Mouse (Mus musculus) lung, postnatal 0 days (tissue): ENCODE measurements around the gene Epsti1. TPM values are rescaled to one million over a fixed set of nuclear protein-coding genes. Genes with fewer than 3 reads are reported as not detected.
A peak's percentile ranks its signal among the peaks of the same experiment; 100 is the strongest.

Experiments
- ATAC-seq: fragments of 200-750 bp; cut with Nextera tagmentation; 2 replicates; pipeline ENCODE4 v1.8.0; 2017; ENCODE audit warnings: moderate library complexity
- DNase-seq: peaks from one replicate; pipeline ENCODE4 v3.0.0-alpha.2; 2016; ENCODE audit warnings: low spot score
- H3K27ac ChIP-seq: fragments of 300-500 bp; sonication (generic); 2 replicates; pipeline ENCODE4 v1.5.1; 2014; ENCODE audit warnings: antibody characterized with exemption, mild to moderate bottlenecking, low read length, mixed read lengths
- H3K27me3 ChIP-seq: fragments of 300-500 bp; sonication (generic); replicated peaks from 2 replicates; pipeline ENCODE4 v1.6.1; 2014; ENCODE audit warnings: low read length, mixed read lengths; ENCODE audit not compliant: insufficient read depth
- H3K36me3 ChIP-seq: fragments of 300-500 bp; sonication (generic); 2 replicates; pipeline ENCODE4 v1.6.1; 2014; ENCODE audit warnings: low read length, mixed read lengths; ENCODE audit not compliant: insufficient read depth
- H3K4me1 ChIP-seq: fragments of 300-500 bp; sonication (generic); 2 replicates; pipeline ENCODE4 v1.6.1; 2014; ENCODE audit warnings: antibody characterized with exemption, low read depth, low read length, mixed read lengths; ENCODE audit not compliant: insufficient read depth
- H3K4me2 ChIP-seq: fragments of 300-500 bp; sonication (generic); replicated peaks from 2 replicates; pipeline ENCODE4 v1.6.1; 2014; ENCODE audit warnings: low read depth, mild to moderate bottlenecking, low read length, moderate library complexity, mixed read lengths
- H3K4me3 ChIP-seq: fragments of 300-500 bp; sonication (generic); 2 replicates; pipeline ENCODE4 v1.5.1; 2014; ENCODE audit warnings: low read depth, low read length
- H3K9ac ChIP-seq: fragments of 300-500 bp; sonication (generic); replicated peaks from 2 replicates; pipeline ENCODE4 v1.6.1; 2014; ENCODE audit warnings: low read depth, mild to moderate bottlenecking
- H3K9me3 ChIP-seq: fragments of 300-500 bp; sonication (generic); 2 replicates; pipeline ENCODE4 v1.6.1; 2016; ENCODE audit warnings: low read length, mixed read lengths
- CTCF ChIP-seq: IDR thresholded peaks from 2 replicates; pipeline ENCODE4 v1.5.1; 2016; ENCODE audit warnings: antibody characterized with exemption, mild to moderate bottlenecking
- EP300 ChIP-seq: IDR thresholded peaks from 2 replicates; pipeline ENCODE4 v1.6.1; 2016; ENCODE audit warnings: antibody characterized with exemption, mild to moderate bottlenecking, control low read depth
- WGBS: fragments of 180-500 bp; shearing (Covaris S2); extraction: QIAGEN DNeasy Blood & Tissue Kit; methylation state at CpG from one replicate; pipeline ENCODE4 v1.1.7; 2014; 5-methylcytosine and 5-hydroxymethylcytosine counted together
- polyA plus RNA-seq: library from polyadenylated mRNA; unstranded; fragments of >200 nt; fragmentation: Nextera tagmentation; extraction: Ambion mirVana; gene quantifications from 2 replicates; pipeline ENCODE4 v1.2.1, GENCODE M21; 2015

Epsti1 gene
- polyA plus RNA-seq, 1 experiment from 2014 or later, result 1.5 TPM

- TF ChIP-seq CTCF (no peak), EP300 (no peak)
- H3K4me2 ChIP-seq, result no peak overlapping the region
- H3K27me3 ChIP-seq, result no peaks in the 10 kb centered on the region
- H3K36me3 ChIP-seq, result no peaks in the 10 kb centered on the region
- DNase-seq (no peak), ATAC-seq (no peak)
- no peaks in the 10 kb centered on the region for H3K9me3 ChIP-seq
- H3K4me3 ChIP-seq, result no peak overlapping the region
- 78% methylated on average over 5 of the region's 5 CpGs for WGBS
- H3K27ac ChIP-seq, result no peak overlapping the region
- no peak overlapping the region for H3K9ac ChIP-seq
- no peaks in the 10 kb centered on the region for H3K4me1 ChIP-seq
Measured at GRCm38 (mm10) chr14:77928653-77929052, 24.6 kb downstream of the Epsti1 start.

- no peak for TF ChIP-seq CTCF
- no peak for TF ChIP-seq EP300
- no peak overlapping the region for H3K4me2 ChIP-seq
- no peak overlapping the region for H3K27ac ChIP-seq
- H3K9me3 ChIP-seq, result no peaks in the 10 kb centered on the region
- H3K4me3 ChIP-seq, result no peak overlapping the region
- H3K36me3 ChIP-seq, result no peaks in the 10 kb centered on the region
- H3K9ac ChIP-seq, result no peak overlapping the region
- DNase-seq (no peak), ATAC-seq (no peak)
- WGBS, result 41% methylated on average over 2 of the region's 2 CpGs
- H3K27me3 ChIP-seq, result no peaks in the 10 kb centered on the region
- H3K4me1 ChIP-seq, result no peaks in the 10 kb centered on the region
Measured at GRCm38 (mm10) chr14:77929139-77929678, 25.2 kb downstream of the Epsti1 start.

- no peak overlapping the region for H3K9ac ChIP-seq
- no peaks in the 10 kb centered on the region for H3K27me3 ChIP-seq
- H3K4me3 ChIP-seq, result no peak overlapping the region
- DNase-seq (peak; percentile 34), ATAC-seq (no peak)
- H3K27ac ChIP-seq, result no peak overlapping the region
- WGBS, result 24% methylated on average over 12 of the region's 12 CpGs
- H3K9me3 ChIP-seq, result no peaks in the 10 kb centered on the region
- TF ChIP-seq EP300 (no peak), CTCF (no peak)
- H3K4me1 ChIP-seq, result no peaks in the 10 kb centered on the region
- no peak overlapping the region for H3K4me2 ChIP-seq
- no peaks in the 10 kb centered on the region for H3K36me3 ChIP-seq
Measured at GRCm38 (mm10) chr14:77932150-77933047, 28.4 kb downstream of the Epsti1 start.

- 29% methylated on average over 5 of the region's 5 CpGs for WGBS
- peak; percentile 57 for DNase-seq
- peak; percentile 21; the same call in 1 of the 2 replicates for ATAC-seq
- H3K9ac ChIP-seq, result no peak overlapping the region
- TF ChIP-seq EP300, result no peak
- no peak for TF ChIP-seq CTCF
- H3K4me1 ChIP-seq, result no peaks in the 10 kb centered on the region
- no peaks in the 10 kb centered on the region for H3K36me3 ChIP-seq
- H3K4me3 ChIP-seq, result no peak overlapping the region
- H3K27me3 ChIP-seq, result no peaks in the 10 kb centered on the region
- H3K27ac ChIP-seq, result no peak overlapping the region
- no peak overlapping the region for H3K4me2 ChIP-seq
- no peaks in the 10 kb centered on the region for H3K9me3 ChIP-seq
Measured at GRCm38 (mm10) chr14:77933243-77933642, 29.2 kb downstream of the Epsti1 start.

GRCm38 (mm10) chr14:77934431-77934830 is 30.4 kb downstream of the Epsti1 start:
- WGBS, result 80% methylated on average over 3 of the region's 3 CpGs
- Histone ChIP-seq H3K27ac (no peak overlapping the region), H3K4me3 (no peak overlapping the region), H3K27me3 (no peaks in the 10 kb centered on the region), H3K36me3 (no peaks in the 10 kb centered on the region), H3K9ac (no peak overlapping the region), H3K9me3 (no peaks in the 10 kb centered on the region), H3K4me2 (no peak overlapping the region), H3K4me1 (no peaks in the 10 kb centered on the region)
- DNase-seq, result no peak
- ATAC-seq, result no peak
- no peak for TF ChIP-seq CTCF
- TF ChIP-seq EP300, result no peak

GRCm38 (mm10) chr14:77941105-77941504 is 37.1 kb downstream of the Epsti1 start:
- DNase-seq (no peak), ATAC-seq (no peak)
- TF ChIP-seq CTCF (no peak), EP300 (no peak)
- H3K36me3 ChIP-seq, result no peaks in the 10 kb centered on the region
- WGBS, result 93% methylated on average over 1 of the region's 1 CpGs
- H3K9ac ChIP-seq, result no peak overlapping the region
- H3K27me3 ChIP-seq, result no peaks in the 10 kb centered on the region
- no peak overlapping the region for H3K27ac ChIP-seq
- no peak overlapping the region for H3K4me2 ChIP-seq
- no peaks in the 10 kb centered on the region for H3K9me3 ChIP-seq
- H3K4me3 ChIP-seq, result no peak overlapping the region
- H3K4me1 ChIP-seq, result no peaks in the 10 kb centered on the region
